In the genomic region with DNA sequence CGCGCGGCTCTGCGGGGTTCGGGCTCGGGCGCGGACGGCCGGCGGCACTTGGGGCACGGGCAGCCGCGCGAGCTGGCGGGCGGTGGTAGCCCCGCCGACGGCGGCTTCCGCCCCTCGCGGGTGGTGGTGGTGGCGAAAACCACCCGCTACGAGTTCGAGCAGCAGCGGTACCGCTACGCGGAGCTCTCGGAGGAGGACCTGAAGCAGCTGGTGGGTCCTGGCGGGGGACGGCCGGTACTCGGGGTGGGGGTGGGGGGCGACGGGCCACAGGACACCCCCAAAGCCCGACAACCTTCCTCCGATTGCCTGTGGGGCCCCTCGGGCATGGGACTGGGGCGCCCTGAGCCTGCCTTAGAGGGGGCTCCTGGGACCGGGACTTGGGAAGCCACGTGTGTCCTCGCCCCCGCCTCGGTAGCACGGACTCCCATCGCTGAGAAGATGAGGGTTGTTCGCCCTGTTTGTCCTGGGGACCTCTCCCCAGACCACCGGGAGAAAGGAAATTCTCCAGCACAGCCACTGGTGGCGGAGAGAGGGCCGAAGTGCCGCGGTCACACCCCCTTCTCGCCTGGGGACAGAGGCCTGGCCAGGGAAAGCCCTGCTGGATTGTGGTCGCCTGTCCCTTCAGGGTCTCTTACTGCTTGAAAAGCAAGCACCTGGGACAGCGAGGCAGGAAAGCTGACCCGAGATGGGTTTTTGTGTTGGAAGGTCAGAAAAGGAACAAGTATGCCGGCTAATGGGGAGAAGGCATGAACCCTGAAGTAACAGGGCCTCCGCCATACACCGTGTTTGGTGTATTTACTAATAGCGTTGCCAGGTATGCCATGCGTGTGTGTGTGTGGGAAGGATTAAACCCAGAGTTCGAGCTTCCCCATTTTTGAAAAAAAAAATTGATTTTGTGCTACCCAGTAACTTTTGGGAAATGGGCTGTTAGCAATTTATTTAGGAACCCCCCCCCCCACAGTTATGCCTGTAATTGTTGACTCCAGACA, we compare ENCODE assay signal across 8 mouse cellular contexts. TPM values are rescaled to one million over a fixed set of nuclear protein-coding genes. Genes with fewer than 3 reads are reported as not detected.
DNase-seq lines count a peak whose midpoint lies in the region; ATAC-seq and TF ChIP-seq lines count a peak whose summit lies in the region.

No protein-coding gene starts in this region.

- peak overlapping the region; percentile 90 for H3K4me3 ChIP-seq in ES-Bruce4 (ENCODE audit: low read depth, low read length)
- H3K4me3 ChIP-seq in embryonic fibroblast, embryonic 13.5 days (ENCODE audit: insufficient read depth, low read length): peak overlapping the region; percentile 61

- H3K9me3 ChIP-seq in ES-Bruce4 (replicated peaks; ENCODE audit: control insufficient read depth, insufficient read depth, low read length, poor library complexity, severe bottlenecking): no peaks in the 10 kb centered on the region

- H3K36me3 ChIP-seq in ES-Bruce4 (ENCODE audit: control insufficient read depth, insufficient read depth, low read length, poor library complexity, severe bottlenecking): no peaks in the 10 kb centered on the region

- TF ChIP-seq CTCF in ES-Bruce4 (IDR thresholded peaks at IDR 0.05; ENCODE audit: low read depth, low read length): no peak
- TF ChIP-seq CTCF in embryonic fibroblast, embryonic 13.5 days (IDR thresholded peaks at IDR 0.05; ENCODE audit: borderline replicate concordance, insufficient read depth, low read length): no peak

- peak; percentile 51 for DNase-seq in adrenal gland, postnatal 25 days
- DNase-seq in heart, postnatal 10 days: peak; percentile 60 to 68
- peak; percentile 68 to 77 for DNase-seq in kidney, postnatal 4 days
- DNase-seq in lung, postnatal 36 days: peak; percentile 46
- peak; percentile 46 to 55 for DNase-seq in right cerebral cortex, postnatal 10 days (ENCODE audit: low spot score in 2 of 2)

- no peak overlapping the region for H3K27ac ChIP-seq in ES-Bruce4 (ENCODE audit: insufficient read depth, low read length)
- no peak overlapping the region for H3K27ac ChIP-seq in embryonic fibroblast, embryonic 13.5 days (ENCODE audit: insufficient read depth, low read length)

- TF ChIP-seq EP300 in ES-Bruce4 (IDR thresholded peaks at IDR 0.05; ENCODE audit: insufficient read depth, low read depth, low read length): no peak

- peaks cover 4% of the 10 kb centered on the region for H3K4me1 ChIP-seq in ES-Bruce4 (ENCODE audit: control insufficient read depth, insufficient read depth, low read length)
- H3K4me1 ChIP-seq in embryonic fibroblast, embryonic 13.5 days (ENCODE audit: control insufficient read depth, insufficient read depth, low read length): peaks cover 6% of the 10 kb centered on the region

- no peak for TF ChIP-seq POLR2A in ES-Bruce4 (IDR thresholded peaks at IDR 0.05; ENCODE audit: insufficient read depth, low read length)
- no peak for TF ChIP-seq POLR2A in embryonic fibroblast, embryonic 13.5 days (IDR thresholded peaks at IDR 0.05; ENCODE audit: low read depth, low read length)

- no peak for ATAC-seq in megakaryocyte-erythroid progenitor cell, adult 5-6 weeks (replicated peaks; ENCODE audit: low FRiP score, low TSS enrichment, poor library complexity, severe bottlenecking)

- no peaks in the 10 kb centered on the region for H3K27me3 ChIP-seq in ES-Bruce4 (ENCODE audit: control insufficient read depth, insufficient read depth, low read length, poor library complexity, severe bottlenecking)

- H3K9ac ChIP-seq in ES-Bruce4 (ENCODE audit: low read depth, poor library complexity, severe bottlenecking): peak overlapping the region; percentile 97

- intact Hi-C loops in heart, postnatal 10 days (cut with DNase I): no loop called here

RNA-seq across cellular contexts. Expression of gene Nadk2, which starts 0.8 kb away (rescaled TPM):
- 73.6 and 83.2 TPM in 2 replicates for polyA plus RNA-seq in ES-Bruce4 (2011; ENCODE audit: insufficient read depth, insufficient read length, low read depth, missing spikeins)
- 73.3 and 79.6 TPM in 2 replicates for total RNA-seq in adrenal gland, postnatal 25 days (2021)
- 16.8 and 17.7 TPM in 2 replicates for polyA plus RNA-seq in embryonic fibroblast, embryonic 13.5 days (2011; ENCODE audit: insufficient read length, low read depth, missing spikeins)
- 10 to 100 TPM; 41.3 to 46.5 TPM for total RNA-seq in heart, postnatal 10 days (2021)
- 100 and 113 TPM in 2 replicates for total RNA-seq in megakaryocyte-erythroid progenitor cell, adult 5-6 weeks (2014; fragmentation: Nextera tagmentation)
- 151 and 170 TPM in 2 replicates for total RNA-seq in megakaryocyte-erythroid progenitor cell, adult 5-6 weeks (2017)
